Mouse (Mus musculus) ES-E14 (cell line): ENCODE results near the gene 5031439G07Rik. TPM values are rescaled to one million over a fixed set of nuclear protein-coding genes. Genes with fewer than 3 reads are reported as not detected.
A peak's percentile ranks its signal among the peaks of the same experiment; 100 is the strongest.

Experiments
- DNase-seq: peaks from one replicate; pipeline ENCODE4 v3.0.0-alpha.2; 2013; ENCODE audit warnings: low read depth, low spot score
- H3K27ac ChIP-seq: 2 replicates; pipeline ENCODE4 v1.5.1; 2012; ENCODE audit warnings: low read depth, mild to moderate bottlenecking, low read length, moderate library complexity, mixed read lengths; ENCODE audit not compliant: poor library complexity, insufficient read depth, severe bottlenecking
- H3K36me3 ChIP-seq: 2 replicates; pipeline ENCODE4 v1.6.1; 2012; ENCODE audit warnings: mild to moderate bottlenecking, low read length, moderate library complexity, mixed read lengths; ENCODE audit not compliant: control insufficient read depth, poor library complexity, insufficient read depth, severe bottlenecking
- H3K4me1 ChIP-seq, 2 experiments: fragments of 150-350 bp in 1 of 2; sonication (generic) in 1 of 2; 2 replicates each; pipeline ENCODE4 v1.6.1; 2012; ENCODE audit warnings: low read length in 2 of 2, mild to moderate bottlenecking in 1 of 2, mixed read lengths in 1 of 2; ENCODE audit not compliant: control insufficient read depth in 2 of 2, insufficient read depth in 2 of 2, poor library complexity in 1 of 2
- H3K4me3 ChIP-seq, 2 experiments: fragments of 150-350 bp in 1 of 2; sonication (generic) in 1 of 2; 2 replicates each; pipeline ENCODE4 v1.5.1; 2012; ENCODE audit warnings: low read length in 2 of 2, low read depth in 1 of 2, mild to moderate bottlenecking in 1 of 2, mixed read lengths in 1 of 2; ENCODE audit not compliant: insufficient read depth in 1 of 2, poor library complexity in 1 of 2, severe bottlenecking in 1 of 2
- H3K9ac ChIP-seq: 2 replicates; pipeline ENCODE4 v1.6.1; 2012; ENCODE audit warnings: low read depth, mild to moderate bottlenecking, low read length, mixed read lengths; ENCODE audit not compliant: poor library complexity, insufficient read depth, severe bottlenecking
- H3K9me3 ChIP-seq: fragments of 150-350 bp; sonication (generic); 2 replicates; pipeline ENCODE4 v1.6.1; 2012; ENCODE audit warnings: low read depth, mild to moderate bottlenecking, low read length; ENCODE audit not compliant: control insufficient read depth, insufficient read depth
- CHD2 ChIP-seq: IDR thresholded peaks from 2 replicates; pipeline ENCODE4 v1.6.1; 2014; ENCODE audit warnings: mild to moderate bottlenecking, low read depth, low read length, inconsistent platforms
- HCFC1 ChIP-seq: IDR thresholded peaks from 2 replicates; pipeline ENCODE4 v1.6.1; 2012; ENCODE audit warnings: low read length, inconsistent platforms, borderline replicate concordance; ENCODE audit not compliant: insufficient read depth
- MAFK ChIP-seq: IDR thresholded peaks from 2 replicates; pipeline ENCODE4 v1.6.1; 2014; ENCODE audit warnings: mild to moderate bottlenecking, low read depth, low read length, inconsistent platforms; ENCODE audit not compliant: insufficient read depth
- ZC3H11A ChIP-seq: IDR thresholded peaks from 2 replicates; pipeline ENCODE4 v1.6.1; 2012; ENCODE audit warnings: low read depth, mild to moderate bottlenecking, inconsistent platforms, low read length, borderline replicate concordance
- ZNF384 ChIP-seq: IDR thresholded peaks from 2 replicates; pipeline ENCODE4 v1.6.1; 2012; ENCODE audit warnings: low read depth, low read length, inconsistent platforms
- in situ Hi-C, 2 experiments: fragments of 600-800 bp; cut with MboI; formaldehyde crosslinking; loops; one replicate each; pipeline ENCODE4 v1.15.1; 2025; ENCODE audit warnings: low sequenced_read_pairs in 2 of 2, inconsistent platforms in 1 of 2; ENCODE audit not compliant: unreplicated experiment in 2 of 2
- total RNA-seq: library from RNA; depleted of rRNA; stranded (reverse); fragments of 300-350 nt; gene quantifications from 2 replicates; pipeline ENCODE4 v1.2.3, GENCODE M21; 2012

Gene 5031439G07Rik
- total RNA-seq, 1 experiment = 18.4 TPM

- no peak for TF ChIP-seq HCFC1
- no peak for TF ChIP-seq CHD2
- no peak for TF ChIP-seq MAFK
- TF ChIP-seq ZC3H11A = no peak
- no peak for TF ChIP-seq ZNF384
- in situ Hi-C loops = no loop called here
Observed at GRCm38 (mm10) chr15:85022211-85022610, 33.9 kb upstream of the 5031439G07Rik start.

GRCm38 (mm10) chr15:85016951-85017664 is 28.8 kb upstream of the 5031439G07Rik start, which contains the start of gene Upk3a:
Upk3a (plus strand) TSS chr15:85017141.
- in situ Hi-C loops = no loop called here
- H3K36me3 ChIP-seq = no peaks in the 10 kb centered on the region
- no peak within 1 kb of the TSS for H3K27ac ChIP-seq
- DNase-seq = peak; percentile 49
- no peaks in the 10 kb centered on the region for H3K9me3 ChIP-seq
- no peak within 1 kb of the TSS for H3K9ac ChIP-seq
- no peaks in the 10 kb centered on the region for H3K4me1 ChIP-seq
- H3K4me3 ChIP-seq = peak within 1 kb of the TSS in 1 of 2 experiments; percentile 39; a peak in 2 of 4 replicates
- TF ChIP-seq ZNF384 (no peak), ZC3H11A (no peak), MAFK (no peak), HCFC1 (no peak), CHD2 (no peak)

More at GRCm38 (mm10) chr15:85022211-85022610, 33.9 kb upstream of the 5031439G07Rik start:
- Histone ChIP-seq H3K4me1 (peaks cover 0 to 2% of the 10 kb centered on the region in 2 experiments; a peak in 1 of 4 replicates), H3K4me3 (no peak overlapping the region), H3K9ac (no peak overlapping the region), H3K9me3 (no peaks in the 10 kb centered on the region), H3K36me3 (no peaks in the 10 kb centered on the region), H3K27ac (no peak overlapping the region)
- no peak for DNase-seq

- in situ Hi-C loops = no loop called here
Observed at GRCm38 (mm10) chr15:85015771-85016170, 27.4 kb upstream of the 5031439G07Rik start.

DNA sequence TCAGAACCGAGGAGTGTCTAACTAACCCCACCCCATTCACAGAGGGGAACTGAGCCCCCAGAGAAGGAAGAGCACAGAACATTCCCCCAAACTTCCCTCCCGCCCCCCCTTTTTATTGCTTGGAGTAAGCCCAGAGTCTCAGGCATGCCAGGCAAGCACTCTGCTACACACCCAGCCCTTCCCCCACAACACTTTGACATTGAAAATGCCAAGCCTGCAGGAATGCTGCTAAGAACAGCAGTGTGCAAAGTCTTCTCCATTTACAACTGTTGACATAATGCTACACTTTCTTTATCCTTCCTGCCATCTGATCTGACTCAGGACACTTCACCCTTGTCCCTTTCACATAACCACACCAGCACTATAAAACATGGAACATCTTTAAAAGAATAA is 24.3 kb upstream of the 5031439G07Rik start:
- in situ Hi-C loops = no loop called here
- 0 out of 4 replicates have a peak, but pooled peaks cover 0 to 2% of the 10 kb centered on the region in 2 experiments for H3K4me1 ChIP-seq
- TF ChIP-seq ZNF384 = no peak
- TF ChIP-seq ZC3H11A = no peak
- no peak for TF ChIP-seq CHD2
- TF ChIP-seq HCFC1 = no peak
- no peak for TF ChIP-seq MAFK
- no peak for DNase-seq
- H3K4me3 ChIP-seq = no peak overlapping the region
- no peak overlapping the region for H3K9ac ChIP-seq
- H3K9me3 ChIP-seq = no peaks in the 10 kb centered on the region
- no peaks in the 10 kb centered on the region for H3K36me3 ChIP-seq
- no peak overlapping the region for H3K27ac ChIP-seq

More at GRCm38 (mm10) chr15:85015771-85016170, 27.4 kb upstream of the 5031439G07Rik start:
- no peak for DNase-seq
- Histone ChIP-seq H3K27ac (no peak overlapping the region), H3K9me3 (no peaks in the 10 kb centered on the region), H3K4me3 (no peak overlapping the region), H3K9ac (no peak overlapping the region), H3K4me1 (0 out of 4 replicates have a peak, but pooled peaks cover 0 to 2% of the 10 kb centered on the region in 2 experiments), H3K36me3 (no peaks in the 10 kb centered on the region)
- no peak for TF ChIP-seq ZC3H11A
- no peak for TF ChIP-seq MAFK
- TF ChIP-seq CHD2 = no peak
- no peak for TF ChIP-seq ZNF384
- no peak for TF ChIP-seq HCFC1
